33 mouse cellular contexts compared by ENCODE assay signal in genomic region chr13:100440116-100440515, GRCm38 (mm10). TPM values are rescaled to one million over a fixed set of nuclear protein-coding genes. Genes with fewer than 3 reads are reported as not detected.
DNase-seq lines count a peak whose midpoint lies in the region; ATAC-seq and TF ChIP-seq lines count a peak whose summit lies in the region.
"Had no signal": no experiment of that assay in that cellular context is flagged by ENCODE, and none has a peak within 500 bp of the region (broad histone marks: within the 10 kb centered on the region; RNA-seq: fewer than 3 reads in every experiment).

No protein-coding gene starts in this region.

- H3ac ChIP-seq in myocyte (ENCODE audit: control insufficient read depth, insufficient read length), result no peak overlapping the region

- H3K4me2 ChIP-seq in myocyte (ENCODE audit: low read depth), result peak overlapping the region; percentile 35
- H3K4me2 ChIP-seq: embryonic facial prominence, embryonic 13.5 days; forebrain, embryonic 13.5 days; heart, embryonic 13.5 days; hindbrain, embryonic 15.5 days had no signal

- peak; percentile 1 for DNase-seq in CD4-positive, CD25-positive, alpha-beta regulatory T cell, adult 2 months (ENCODE audit: low read depth, low spot score)
- DNase-seq in A20 (ENCODE audit: low read depth, low spot score), result peak; percentile 54
- DNase-seq in MN1 (ENCODE audit: low spot score), result peak; percentile 23
- DNase-seq in kidney, postnatal 4 days, result no peak
- no peak for DNase-seq in embryo, embryonic 10.5 days (ENCODE audit: low spot score)
- no peak for DNase-seq in gastrocnemius, adult 18-20 months (ENCODE audit: low spot score)
- DNase-seq: adrenal gland, postnatal 10 days; adrenal gland, postnatal 36 days; cerebellum, adult 11 months; cerebellum, adult 2 months; cerebellum, adult 9-11 months; cerebellum, postnatal 25 days; embryo, embryonic 11 days; gastrocnemius, adult 2 months; gastrocnemius, postnatal 14 days; heart, adult 18-20 months; heart, postnatal 14 days; heart, postnatal 4 days; kidney, adult 2 months had no signal

- no peak overlapping the region for H3K4me3 ChIP-seq in myocyte
- H3K4me3 ChIP-seq: embryonic facial prominence, embryonic 10.5 days; embryonic facial prominence, embryonic 13.5 days; erythroblast, embryonic 14.5 days; forebrain, embryonic 13.5 days; gastrocnemius, adult 2 months; heart, embryonic 10.5 days; heart, embryonic 13.5 days; hindbrain, embryonic 15.5 days had no signal

- no peaks in the 10 kb centered on the region for H3K27me3 ChIP-seq in myocyte (ENCODE audit: control insufficient read depth, insufficient read depth, insufficient read length)
- H3K27me3 ChIP-seq: embryonic facial prominence, embryonic 13.5 days; forebrain, embryonic 13.5 days; heart, embryonic 13.5 days; hindbrain, embryonic 15.5 days had no signal

- TF ChIP-seq POLR2A in myocyte (IDR thresholded peaks at IDR 0.05; ENCODE audit: insufficient read length, low read depth), result no peak

- H3K36me3 ChIP-seq in myocyte (ENCODE audit: control insufficient read depth, insufficient read depth), result no peaks in the 10 kb centered on the region
- H3K36me3 ChIP-seq: embryonic facial prominence, embryonic 10.5 days; embryonic facial prominence, embryonic 13.5 days; G1E; heart, embryonic 10.5 days; heart, embryonic 13.5 days; hindbrain, embryonic 15.5 days had no signal

- ATAC-seq in CD4-positive, CD25-positive, alpha-beta regulatory T cell, adult 4 months, result no peak
- ATAC-seq: forebrain, embryonic 13.5 days; forebrain, embryonic 16.5 days; intestine, postnatal 0 days had no signal

- no peaks in the 10 kb centered on the region for H3K79me2 ChIP-seq in myocyte (ENCODE audit: control insufficient read depth, insufficient read depth)

TF ChIP-seq in myocyte, 11 proteins besides CTCF, POLR2A, EP300 and RAD21:
- no peak for TF ChIP-seq MAX (IDR thresholded peaks at IDR 0.05; ENCODE audit: low read depth)
- TF ChIP-seq MYOD1 (IDR thresholded peaks at IDR 0.05; ENCODE audit: control insufficient read depth in 1 of 3, insufficient read length in 2 of 3, low read depth in 2 of 3), result peak; percentile 96 to 100 (median 99)
- peak; percentile 42 to 87 (median 51) for TF ChIP-seq MYOG (IDR thresholded peaks at IDR 0.05; ENCODE audit: control insufficient read depth in 1 of 3, insufficient read depth in 1 of 3, insufficient read length in 2 of 3, low read depth in 2 of 3)
- no peak for TF ChIP-seq POLR2AphosphoS2 (IDR thresholded peaks at IDR 0.05; ENCODE audit: insufficient read length, low read depth)
- TF ChIP-seq SRF (IDR thresholded peaks at IDR 0.05; ENCODE audit: control insufficient read depth, insufficient read length, low read depth), result no peak
- TF ChIP-seq TCF3 (IDR thresholded peaks at IDR 0.05; ENCODE audit: insufficient read length, low read depth), result peak; percentile 84
- peak; percentile 96 for TF ChIP-seq TCF12 (IDR thresholded peaks at IDR 0.05; ENCODE audit: insufficient read depth, poor library complexity, severe bottlenecking)
- no peak for TF ChIP-seq E2F4 (IDR thresholded peaks at IDR 0.05; ENCODE audit: insufficient read depth)
- no peak for TF ChIP-seq USF1 (IDR thresholded peaks at IDR 0.05; ENCODE audit: low read depth)
- no peak for TF ChIP-seq CEBPB (IDR thresholded peaks at IDR 0.05; ENCODE audit: insufficient read depth, poor library complexity, severe bottlenecking)
- TF ChIP-seq REST (IDR thresholded peaks at IDR 0.05; ENCODE audit: insufficient read depth, insufficient read length), result no peak

RNA-seq across cellular contexts. Expression of gene Naip1, which starts 12.6 kb away (rescaled TPM):
- polyA plus RNA-seq in CD4-positive, CD25-positive, alpha-beta regulatory T cell, adult 4 months (2017; shearing (Covaris generic)), result under 1 TPM in 1 of 2 experiments, not detected in 1; 0.20 TPM
- polyA plus RNA-seq in myocyte (2012; fragmentation: generic; extraction: Trizol), result 0.01 TPM
- total RNA-seq in gastrocnemius, adult 18-20 months (2021), result not detected
- total RNA-seq: common myeloid progenitor, adult 5-6 weeks; gastrocnemius, adult 2 months; gastrocnemius, postnatal 14 days; heart, postnatal 4 days had no signal
- polyA plus RNA-seq: embryonic facial prominence, embryonic 10.5 days; embryonic facial prominence, embryonic 13.5 days; erythroblast, embryonic 14.5 days; forebrain, embryonic 13.5 days; forebrain, embryonic 16.5 days; heart, embryonic 10.5 days; heart, embryonic 13.5 days; hindbrain, embryonic 11.5 days had no signal

RNA-seq across cellular contexts. Expression of gene Gtf2h2, which starts 52.3 kb away (rescaled TPM):
- 10 to 100 TPM; 59.2 to 59.8 TPM for polyA plus RNA-seq in CD4-positive, CD25-positive, alpha-beta regulatory T cell, adult 4 months (2017; shearing (Covaris generic))
- polyA plus RNA-seq in myocyte (2012; fragmentation: generic; extraction: Trizol), result 13.1 TPM
- 10 to 100 TPM; 17.8 to 22.5 TPM for total RNA-seq in gastrocnemius, adult 18-20 months (2021)

Comparison
In these comparisons a context has a peak if more than half of its experiments do, and no peak if none do; other contexts are left out.
1. DNase-seq: peak in CD4-positive, CD25-positive, alpha-beta regulatory T cell, adult 2 months (single experiment), A20 (single experiment) and MN1 (single experiment); none in kidney, postnatal 4 days (0 of 2), embryo, embryonic 10.5 days (single experiment) and gastrocnemius, adult 18-20 months (single experiment).